In the genomic region with DNA sequence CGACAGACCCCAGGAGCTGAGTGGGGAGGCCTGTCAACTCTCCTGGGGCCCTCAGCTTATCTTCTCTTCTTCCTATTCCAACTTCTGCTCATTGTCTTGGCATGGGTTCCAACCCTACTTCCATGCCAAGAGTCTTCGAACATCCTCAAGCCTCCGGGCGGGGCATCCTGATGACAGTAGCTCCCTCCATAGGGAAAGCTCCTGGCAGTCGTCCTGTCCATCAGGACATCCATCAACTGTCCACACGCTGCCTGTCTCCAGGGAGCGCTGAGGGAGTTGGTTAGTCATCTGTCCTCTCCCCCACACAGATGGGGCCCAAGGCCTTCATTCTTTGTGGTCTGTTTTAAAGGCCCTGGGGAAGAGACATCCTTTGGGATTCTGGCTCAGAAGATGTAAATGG, we compare ENCODE assay signal across 12 mouse cellular contexts. TPM values are rescaled to one million over a fixed set of nuclear protein-coding genes. Genes with fewer than 3 reads are reported as not detected.
DNase-seq lines count a peak whose midpoint lies in the region.
"Had no signal": no experiment of that assay in that cellular context is flagged by ENCODE, and none has a peak within 500 bp of the region (broad histone marks: within the 10 kb centered on the region; RNA-seq: fewer than 3 reads in every experiment).

No protein-coding gene starts in this region.

- peak; percentile 57 for DNase-seq in kidney, postnatal 10 days
- DNase-seq in kidney, adult 8-10 months: no peak
- peak; percentile 49 to 63 for DNase-seq in adrenal gland, postnatal 36 days
- DNase-seq in cerebellum, postnatal 14 days: peak; percentile 53 to 57
- DNase-seq in lung, postnatal 10 days: peak; percentile 76
- DNase-seq in gastrocnemius, adult 8-10 months (ENCODE audit: low spot score in 2 of 2): no peak
- no peak for DNase-seq in left cerebral cortex, adult 18-20 months (ENCODE audit: low spot score in 2 of 2)
- DNase-seq: gastrocnemius, postnatal 36 days; midbrain, embryonic 14.5 days had no signal

RNA-seq across cellular contexts. Expression of gene Gm10277, which starts 6.5 kb away (rescaled TPM):
- not detected for total RNA-seq in adrenal gland, postnatal 36 days (2021)
- not detected for total RNA-seq in gastrocnemius, adult 8-10 months (2022)
- not detected for total RNA-seq in left cerebral cortex, adult 18-20 months (2021)
- total RNA-seq: gastrocnemius, postnatal 36 days; heart, postnatal 14 days; layer of hippocampus, postnatal 14 days; neutrophil, adult 5-6 weeks had no signal

RNA-seq across cellular contexts. Expression of gene Myo18a, which starts 18.0 kb away (rescaled TPM):
- total RNA-seq in adrenal gland, postnatal 36 days (2021): 10 to 100 TPM; 56.7 to 76.3 TPM
- 100 to 1,000 TPM; 309 to 400 (median 330) TPM for total RNA-seq in gastrocnemius, adult 8-10 months (2022)
- 100 to 1,000 TPM; 132 to 140 TPM for total RNA-seq in left cerebral cortex, adult 18-20 months (2021)

RNA-seq across cellular contexts. Expression of gene Cryba1, which starts 56.0 kb away (rescaled TPM):
- not detected for total RNA-seq in adrenal gland, postnatal 36 days (2021)
- not detected for total RNA-seq in gastrocnemius, adult 8-10 months (2022)
- not detected for total RNA-seq in left cerebral cortex, adult 18-20 months (2021)
- total RNA-seq: gastrocnemius, postnatal 36 days; heart, postnatal 14 days; layer of hippocampus, postnatal 14 days; neutrophil, adult 5-6 weeks had no signal

Comparison
In these comparisons a context has a peak if more than half of its experiments do, and no peak if none do; other contexts are left out.
1. DNase-seq: peak in kidney, postnatal 10 days (single experiment), adrenal gland, postnatal 36 days (2 of 2), cerebellum, postnatal 14 days (2 of 2) and lung, postnatal 10 days (single experiment); none in kidney, adult 8-10 months (0 of 2), gastrocnemius, adult 8-10 months (0 of 2) and left cerebral cortex, adult 18-20 months (0 of 2).